Comparison of ENCODE assay signal across 9 mouse cellular contexts in genomic region chr11:115623487-115624070, GRCm38 (mm10).
DNase-seq lines count a peak whose midpoint lies in the region.
"Had no signal": no experiment of that assay in that cellular context is flagged by ENCODE, and none has a peak within 500 bp of the region (broad histone marks: within the 10 kb centered on the region; RNA-seq: fewer than 3 reads in every experiment).

No protein-coding gene starts in this region.

- DNase-seq in kidney, adult 11 months: peak; percentile 66
- DNase-seq in kidney, postnatal 4 days: no peak
- DNase-seq in 3T3-L1 (ENCODE audit: low read depth, low spot score) (peak; percentile 52), A20 (ENCODE audit: low read depth, low spot score) (peak; percentile 48)
- peak; percentile 32 for DNase-seq in c-Kit-positive CD71-positive TER-119-negative erythroid progenitor cells, embryonic 14.5 days (ENCODE audit: low read depth)
- DNase-seq in neural tube, embryonic 10.5 days (ENCODE audit: extremely low spot score, low spot score): no peak
- DNase-seq in ovary, postnatal 14 days (ENCODE audit: low spot score): no peak
- no peak for DNase-seq in layer of hippocampus, adult 11-12 months (ENCODE audit: low spot score)
- DNase-seq: gastrocnemius, postnatal 36 days had no signal

Comparison
In these comparisons a context has a peak if more than half of its experiments do, and no peak if none do; other contexts are left out.
1. DNase-seq: peak in kidney, adult 11 months (single experiment), 3T3-L1 (single experiment), A20 (single experiment) and c-Kit-positive CD71-positive TER-119-negative erythroid progenitor cells, embryonic 14.5 days (single experiment); none in kidney, postnatal 4 days (0 of 2), neural tube, embryonic 10.5 days (single experiment), ovary, postnatal 14 days (single experiment) and layer of hippocampus, adult 11-12 months (single experiment).